Mouse (Mus musculus) small intestine, adult 2 months (tissue): ENCODE measurements around the gene 9130213A22Rik.

Experiments used
- CTCF ChIP-seq: fragments of 200-500 bp; IDR thresholded peaks from 2 replicates; pipeline ENCODE4 v1.5.1; 2012; ENCODE audit warnings: low read depth, mild to moderate bottlenecking, control low read depth, inconsistent platforms, low read length, moderate library complexity, mixed read lengths; ENCODE audit not compliant: insufficient replicate concordance, insufficient read length; ENCODE audit errors: extremely low read depth
- POLR2A ChIP-seq: fragments of 200-500 bp; IDR thresholded peaks from 2 replicates; pipeline ENCODE4 v1.6.1; 2012; ENCODE audit warnings: low read depth, mild to moderate bottlenecking, control low read depth, inconsistent platforms, low read length, moderate library complexity

- TF ChIP-seq POLR2A = no peak
- TF ChIP-seq CTCF = no peak
Measured at GRCm38 (mm10) chr11:69073951-69074775, 48.2 kb downstream of the 9130213A22Rik start.
